Mouse (Mus musculus) neural tube, embryonic 11.5 days (tissue): Measurements from ENCODE around the gene Ackr3. TPM values are rescaled to one million over a fixed set of nuclear protein-coding genes. Genes with fewer than 3 reads are reported as not detected.

ENCODE experiments used
- ATAC-seq: fragments of 200-750 bp; cut with Nextera tagmentation; 2 replicates; pipeline ENCODE4 v1.8.0; 2017; ENCODE audit warnings: moderate number of reproducible peaks, mild to moderate bottlenecking, moderate TSS enrichment, moderate library complexity; ENCODE audit not compliant: insufficient read depth, low FRiP score, low TSS enrichment
- DNase-seq: peaks from one replicate; pipeline ENCODE4 v3.0.0-alpha.2; 2015; ENCODE audit warnings: low spot score
- H3K27ac ChIP-seq: fragments of 300-500 bp; sonication (generic); 2 replicates; pipeline ENCODE4 v1.5.1; 2014; ENCODE audit warnings: low read depth, mild to moderate bottlenecking, low read length
- H3K27me3 ChIP-seq: fragments of 300-500 bp; sonication (generic); 2 replicates; pipeline ENCODE4 v1.6.1; 2014; ENCODE audit warnings: mild to moderate bottlenecking, low read length, mixed read lengths; ENCODE audit not compliant: control insufficient read depth, insufficient read depth
- H3K36me3 ChIP-seq: fragments of 300-500 bp; sonication (generic); 2 replicates; pipeline ENCODE4 v1.6.1; 2014; ENCODE audit warnings: mild to moderate bottlenecking, low read length, moderate library complexity, mixed read lengths; ENCODE audit not compliant: control insufficient read depth, insufficient read depth
- H3K4me1 ChIP-seq: fragments of 300-500 bp; sonication (generic); 2 replicates; pipeline ENCODE4 v1.6.1; 2014; ENCODE audit warnings: low read length, mixed read lengths; ENCODE audit not compliant: control insufficient read depth, insufficient read depth
- H3K4me2 ChIP-seq: fragments of 300-500 bp; sonication (generic); 2 replicates; pipeline ENCODE4 v1.6.1; 2014; ENCODE audit warnings: low read depth, mild to moderate bottlenecking, moderate library complexity
- H3K4me3 ChIP-seq: fragments of 300-500 bp; sonication (generic); 2 replicates; pipeline ENCODE4 v1.5.1; 2014; ENCODE audit warnings: low read depth, low read length
- H3K9ac ChIP-seq: fragments of 300-500 bp; sonication (generic); 2 replicates; pipeline ENCODE4 v1.6.1; 2014; ENCODE audit warnings: mild to moderate bottlenecking, low read length
- H3K9me3 ChIP-seq: fragments of 300-500 bp; sonication (generic); 2 replicates; pipeline ENCODE4 v1.6.1; 2016; ENCODE audit warnings: low read length; ENCODE audit not compliant: control insufficient read depth
- WGBS: fragments of 180-500 bp; shearing (Covaris S2); extraction: QIAGEN DNeasy Blood & Tissue Kit; methylation state at CpG from one replicate; pipeline ENCODE4 v1.1.7; 2014; 5-methylcytosine and 5-hydroxymethylcytosine counted together
- polyA plus RNA-seq: library from polyadenylated mRNA; unstranded; fragments of >200 nt; fragmentation: Nextera tagmentation; extraction: Ambion mirVana; gene quantifications from 2 replicates; pipeline ENCODE4 v1.2.1, GENCODE M21; 2014

Ackr3 gene
- polyA plus RNA-seq, 1 experiment from 2014 or later: 45.9 TPM

DNA sequence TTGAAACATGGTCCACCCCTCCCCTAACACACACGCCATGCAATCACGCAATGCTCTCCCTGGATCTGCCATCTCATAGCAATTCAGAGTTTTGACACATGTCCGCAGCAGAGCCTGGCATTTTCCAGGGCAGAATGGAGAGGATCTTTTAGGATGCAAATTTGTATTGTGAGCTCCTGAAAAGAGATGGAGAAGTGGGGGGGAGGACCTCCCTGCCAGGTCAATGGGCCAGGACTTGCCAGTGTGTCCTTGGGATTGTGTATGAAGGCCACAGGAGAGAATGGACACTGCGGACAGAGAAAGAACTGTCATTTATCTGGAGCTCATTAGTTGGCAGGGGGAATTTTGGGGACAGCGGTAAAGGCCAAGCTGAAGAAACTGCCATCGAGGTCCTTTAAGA is 14.7 kb upstream of the Ackr3 start:
- DNase-seq: no peak
- H3K4me2 ChIP-seq: no peak overlapping the region
- no peak overlapping the region for H3K27ac ChIP-seq
- no peak overlapping the region for H3K4me3 ChIP-seq
- H3K9ac ChIP-seq: no peak overlapping the region
- no peaks in the 10 kb centered on the region for H3K36me3 ChIP-seq
- no peak for ATAC-seq
- WGBS: 54% methylated on average over 6 of the region's 6 CpGs
- H3K9me3 ChIP-seq: no peaks in the 10 kb centered on the region
- no peaks in the 10 kb centered on the region for H3K27me3 ChIP-seq
- H3K4me1 ChIP-seq: peaks cover 15% of the 10 kb centered on the region; the same call in 1 of the 2 replicates

GRCm38 (mm10) chr1:90201246-90201645 is 2.5 kb upstream of the Ackr3 start:
- H3K27ac ChIP-seq: no peak overlapping the region

DNA sequence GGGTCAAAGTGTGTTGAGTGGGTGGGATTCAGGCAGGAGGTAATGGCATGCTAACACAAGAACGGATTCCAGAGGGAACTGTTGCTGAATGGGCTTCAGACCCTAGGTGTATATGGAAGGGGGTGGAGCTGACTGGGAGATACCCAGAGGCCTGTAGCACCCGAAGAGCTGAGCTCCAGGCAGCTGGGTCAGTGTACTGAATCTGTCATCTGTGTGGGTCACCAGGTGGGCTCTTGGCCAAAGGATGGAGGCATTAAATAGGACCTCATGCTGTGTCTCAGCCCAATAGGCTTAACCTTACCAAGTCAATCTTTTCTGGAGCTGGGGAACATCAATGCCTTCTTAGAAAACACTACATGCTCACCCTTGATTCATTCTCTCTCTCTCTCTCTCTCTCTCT is 2.1 kb upstream of the Ackr3 start:
- no peak overlapping the region for H3K4me2 ChIP-seq

More at GRCm38 (mm10) chr1:90201246-90201645, 2.5 kb upstream of the Ackr3 start:
- ATAC-seq (no peak), DNase-seq (no peak)
- Histone ChIP-seq H3K36me3 (no peaks in the 10 kb centered on the region), H3K9ac (no peak overlapping the region), H3K4me2 (no peak overlapping the region), H3K9me3 (no peaks in the 10 kb centered on the region), H3K27me3 (no peaks in the 10 kb centered on the region), H3K4me1 (peaks cover 11% of the 10 kb centered on the region), H3K4me3 (no peak overlapping the region)
- 71% methylated on average over 5 of the region's 5 CpGs for WGBS

GRCm38 (mm10) chr1:90202207-90202978 is 1.4 kb upstream of the Ackr3 start:
- peaks cover 16% of the 10 kb centered on the region for H3K4me1 ChIP-seq
- H3K4me3 ChIP-seq: no peak overlapping the region
- ATAC-seq (peak; percentile 35; the same call in 1 of the 2 replicates), DNase-seq (peak; percentile 70)
- H3K9ac ChIP-seq: peak overlapping the region; percentile 20
- no peaks in the 10 kb centered on the region for H3K27me3 ChIP-seq
- H3K27ac ChIP-seq: no peak overlapping the region
- peak overlapping the region; percentile 69 for H3K4me2 ChIP-seq
- H3K9me3 ChIP-seq: no peaks in the 10 kb centered on the region
- H3K36me3 ChIP-seq: no peaks in the 10 kb centered on the region
- WGBS: 4% methylated on average over 23 of the region's 23 CpGs

More for the DNA sequence above, 2.1 kb upstream of the Ackr3 start:
- H3K4me1 ChIP-seq: peaks cover 11% of the 10 kb centered on the region
- no peak overlapping the region for H3K4me3 ChIP-seq
- H3K9ac ChIP-seq: no peak overlapping the region
- WGBS: 55% methylated on average over 2 of the region's 2 CpGs
- no peaks in the 10 kb centered on the region for H3K9me3 ChIP-seq
- no peak overlapping the region for H3K27ac ChIP-seq
- DNase-seq: no peak
- ATAC-seq: no peak
- H3K36me3 ChIP-seq: no peaks in the 10 kb centered on the region
- H3K27me3 ChIP-seq: no peaks in the 10 kb centered on the region

DNA sequence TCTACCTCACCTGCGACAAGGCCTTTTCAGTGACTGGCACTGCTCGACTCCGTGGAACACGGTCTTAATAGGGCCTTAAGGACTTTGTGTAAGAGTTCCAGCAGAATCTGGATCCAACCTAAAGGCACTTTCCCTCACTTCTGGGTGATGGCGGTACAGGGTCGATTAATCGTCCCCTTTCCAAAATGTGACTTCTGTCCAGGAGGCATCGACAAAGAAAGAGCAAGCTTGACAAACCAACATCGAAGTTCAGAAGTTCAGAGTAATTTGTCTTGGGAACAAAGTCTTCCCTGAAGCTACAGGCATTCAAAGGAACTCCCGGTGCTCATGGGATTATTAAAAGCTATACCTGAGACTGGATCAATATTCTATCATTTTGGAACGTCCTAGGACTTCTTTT is 439 bp upstream of the Ackr3 start:
- H3K4me1 ChIP-seq: peaks cover 22% of the 10 kb centered on the region
- no peak overlapping the region for H3K27ac ChIP-seq
- WGBS: 6% methylated on average over 11 of the region's 11 CpGs
- no peaks in the 10 kb centered on the region for H3K27me3 ChIP-seq
- no peaks in the 10 kb centered on the region for H3K36me3 ChIP-seq
- H3K9me3 ChIP-seq: no peaks in the 10 kb centered on the region
- H3K4me3 ChIP-seq: peak overlapping the region; percentile 66
- H3K4me2 ChIP-seq: peak overlapping the region; percentile 69
- no peak overlapping the region; the same call in 1 of the 2 replicates for H3K9ac ChIP-seq
- DNase-seq (peak; percentile 33), ATAC-seq (no peak)

DNA sequence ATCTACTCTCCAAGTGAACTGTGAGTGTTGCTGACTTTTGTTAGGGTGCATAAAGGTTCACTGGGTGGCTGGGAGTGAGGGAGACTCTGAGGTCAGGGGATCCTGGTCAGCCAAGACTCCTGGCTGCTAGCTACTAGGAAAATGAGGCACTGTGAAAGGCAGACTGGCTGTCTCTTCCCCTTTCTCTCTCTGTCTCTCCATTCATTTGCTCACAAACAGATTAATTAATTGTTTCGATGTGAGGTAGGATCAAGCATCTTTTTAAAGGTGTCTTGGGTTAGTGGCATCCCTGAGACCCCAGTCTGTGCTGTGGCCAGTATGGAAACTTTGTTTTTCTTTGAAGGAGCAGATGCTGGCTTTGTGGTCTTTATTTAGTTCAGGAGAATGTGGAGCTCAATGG is 1.0 kb downstream of the Ackr3 start:
- Histone ChIP-seq H3K4me3 (peak overlapping the region; percentile 66), H3K27ac (peak overlapping the region; percentile 69), H3K4me2 (peak overlapping the region; percentile 69), H3K9ac (peak overlapping the region; percentile 82), H3K9me3 (no peaks in the 10 kb centered on the region), H3K4me1 (peaks cover 28% of the 10 kb centered on the region), H3K27me3 (no peaks in the 10 kb centered on the region), H3K36me3 (no peaks in the 10 kb centered on the region)
- ATAC-seq: no peak
- no peak for DNase-seq
- WGBS: 55% methylated on average over 1 of the region's 1 CpGs

DNA sequence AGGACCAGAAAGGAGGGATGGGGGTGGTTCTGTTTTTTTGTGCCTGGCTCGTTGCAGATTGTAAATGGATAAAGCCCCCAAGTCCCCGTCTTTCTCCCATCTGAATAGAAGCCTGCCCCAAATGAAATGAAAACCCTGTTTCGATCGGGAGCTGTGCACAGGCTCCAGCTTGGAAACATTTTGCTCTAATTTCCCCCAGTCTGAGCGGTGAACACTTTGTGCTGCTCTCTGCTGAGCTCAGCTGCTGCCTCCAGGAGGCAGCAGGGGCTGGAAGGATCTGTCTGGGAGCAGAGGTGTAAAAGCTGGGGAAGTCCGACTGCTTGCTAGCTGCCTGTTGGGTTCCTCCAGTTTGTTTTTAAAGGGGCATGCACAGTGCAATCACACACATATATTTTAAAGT is 1.4 kb downstream of the Ackr3 start:
- no peak for ATAC-seq
- H3K9ac ChIP-seq: peak overlapping the region; percentile 82
- H3K36me3 ChIP-seq: no peaks in the 10 kb centered on the region
- H3K4me3 ChIP-seq: peak overlapping the region; percentile 66
- H3K27me3 ChIP-seq: no peaks in the 10 kb centered on the region
- H3K27ac ChIP-seq: peak overlapping the region; percentile 69
- H3K4me2 ChIP-seq: peak overlapping the region; percentile 69
- DNase-seq: peak; percentile 80
- H3K9me3 ChIP-seq: no peaks in the 10 kb centered on the region
- H3K4me1 ChIP-seq: peaks cover 28% of the 10 kb centered on the region
- 2% methylated on average over 6 of the region's 6 CpGs for WGBS

GRCm38 (mm10) chr1:90206684-90207083 is 2.9 kb downstream of the Ackr3 start:
- 55% methylated on average over 3 of the region's 3 CpGs for WGBS
- H3K36me3 ChIP-seq: no peaks in the 10 kb centered on the region
- DNase-seq: no peak
- H3K4me1 ChIP-seq: peaks cover 31% of the 10 kb centered on the region
- ATAC-seq: no peak
- H3K27me3 ChIP-seq: no peaks in the 10 kb centered on the region
- peak overlapping the region; percentile 82 for H3K9ac ChIP-seq
- H3K9me3 ChIP-seq: no peaks in the 10 kb centered on the region
- no peak overlapping the region for H3K27ac ChIP-seq
- H3K4me3 ChIP-seq: peak overlapping the region; percentile 66
- peak overlapping the region; percentile 69 for H3K4me2 ChIP-seq

DNA sequence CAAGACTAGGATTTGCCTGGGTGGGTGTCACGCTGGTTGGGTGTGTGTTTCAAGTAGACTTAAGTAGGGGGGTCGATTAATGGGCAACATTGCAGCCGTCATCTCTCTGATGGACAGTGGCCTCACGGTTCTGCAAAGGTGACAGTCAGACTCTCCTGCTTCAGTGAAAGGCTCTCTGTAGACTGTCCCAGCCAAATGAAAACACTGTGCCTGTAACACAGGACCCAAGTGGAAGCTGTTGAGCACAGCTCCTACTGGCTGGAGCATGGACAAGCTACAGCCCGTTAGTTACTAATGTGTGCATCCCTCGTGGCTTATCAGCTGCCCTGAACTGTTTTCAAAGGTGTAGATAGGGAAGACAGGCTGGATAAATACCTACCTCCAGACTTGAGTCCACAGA is 3.5 kb downstream of the Ackr3 start:
- no peaks in the 10 kb centered on the region for H3K9me3 ChIP-seq
- H3K4me2 ChIP-seq: peak overlapping the region; percentile 69
- WGBS: 54% methylated on average over 6 of the region's 6 CpGs
- peak overlapping the region; percentile 66 for H3K4me3 ChIP-seq
- H3K36me3 ChIP-seq: no peaks in the 10 kb centered on the region
- H3K27me3 ChIP-seq: no peaks in the 10 kb centered on the region
- DNase-seq: no peak
- peaks cover 26% of the 10 kb centered on the region for H3K4me1 ChIP-seq
- no peak for ATAC-seq
- no peak overlapping the region for H3K27ac ChIP-seq
- H3K9ac ChIP-seq: peak overlapping the region; percentile 82
